Mouse (Mus musculus) layer of hippocampus, adult 8-10 months (tissue): ENCODE results near the gene Arpp21. TPM values are rescaled to one million over a fixed set of nuclear protein-coding genes. Genes with fewer than 3 reads are reported as not detected.

Experiments
- DNase-seq, 2 experiments: peaks; one replicate each; pipeline ENCODE4 v3.0.0; 2022; ENCODE audit warnings: low spot score in 2 of 2
- microRNA-seq, 2 experiments: library from miRNA; unstranded; fragments of <30 nt; microRNA quantifications; one replicate each; pipeline ENCODE4 v1.2.0; 2022
- total RNA-seq, 4 experiments: library from RNA; stranded (reverse); gene quantifications; 2 replicates each; pipeline ENCODE4 v1.2.4; 2022

Gene Arpp21
- total RNA-seq, 4 experiments from 2014 or later: 252 to 302 (median 278) TPM

- DNase-seq: no peak
These were observed 212.1 kb downstream of the Arpp21 start for GRCm38 (mm10) chr9:112023562-112024015.

GRCm38 (mm10) chr9:112023111-112023510, 212.6 kb downstream of the Arpp21 start:
- DNase-seq: no peak

Small RNA genes lying within 50 kb of the gene (microRNA-seq; reads per million reads assigned to microRNA genes)
- 1,672 to 1,824 reads per million in 2 experiments for gene Mir128-2
